Mouse (Mus musculus) cerebellum, adult 2 months (tissue): ENCODE measurements around the gene Krtap19-3. TPM values are rescaled to one million over a fixed set of nuclear protein-coding genes. Genes with fewer than 3 reads are reported as not detected.

Experiments used
- DNase-seq, 2 experiments: peaks; one replicate each; pipeline ENCODE4 v3.0.0; 2021
- H3K27ac ChIP-seq: fragments of 200-500 bp; 2 replicates; pipeline ENCODE4 v1.5.1; 2012; ENCODE audit warnings: low read length, control low read depth, inconsistent platforms; ENCODE audit not compliant: insufficient read depth
- H3K27me3 ChIP-seq: fragments of 200-500 bp; 2 replicates; pipeline ENCODE4 v1.6.1; 2012; ENCODE audit warnings: inconsistent platforms, mild to moderate bottlenecking, low read length, moderate library complexity; ENCODE audit not compliant: control insufficient read depth, insufficient read depth
- H3K4me1 ChIP-seq: fragments of 200-500 bp; 2 replicates; pipeline ENCODE4 v1.6.1; 2011; ENCODE audit warnings: low read length; ENCODE audit not compliant: control insufficient read depth, insufficient read depth
- H3K4me3 ChIP-seq: fragments of 200-500 bp; replicated peaks from 2 replicates; pipeline ENCODE3; 2011; ENCODE audit warnings: mild to moderate bottlenecking, low read depth, low read length, control low read depth; ENCODE audit not compliant: insufficient read depth
- CTCF ChIP-seq: fragments of 200-500 bp; IDR thresholded peaks from 2 replicates; pipeline ENCODE4 v1.5.1; 2011; ENCODE audit warnings: low read depth, mild to moderate bottlenecking, control low read depth, low read length, moderate library complexity, borderline replicate concordance; ENCODE audit not compliant: insufficient read depth
- POLR2A ChIP-seq: fragments of 200-500 bp; IDR thresholded peaks from 2 replicates; pipeline ENCODE4 v1.6.1; 2011; ENCODE audit warnings: low read length, control low read depth, borderline replicate concordance; ENCODE audit not compliant: insufficient read depth
- WGBS: fragments of 180-500 bp; shearing (Covaris S2); methylation state at CpG from one replicate; pipeline ENCODE4 v1.1.7; 2018; 5-methylcytosine and 5-hydroxymethylcytosine counted together
- polyA plus RNA-seq: library from polyadenylated mRNA; depleted of rRNA; stranded (reverse); fragments of >200 nt; gene quantifications from 2 replicates; pipeline ENCODE4 v1.2.3, GENCODE M21; 2012; rRNA removed

Krtap19-3 gene
- polyA plus RNA-seq, result not detected in 2 replicates

DNA sequence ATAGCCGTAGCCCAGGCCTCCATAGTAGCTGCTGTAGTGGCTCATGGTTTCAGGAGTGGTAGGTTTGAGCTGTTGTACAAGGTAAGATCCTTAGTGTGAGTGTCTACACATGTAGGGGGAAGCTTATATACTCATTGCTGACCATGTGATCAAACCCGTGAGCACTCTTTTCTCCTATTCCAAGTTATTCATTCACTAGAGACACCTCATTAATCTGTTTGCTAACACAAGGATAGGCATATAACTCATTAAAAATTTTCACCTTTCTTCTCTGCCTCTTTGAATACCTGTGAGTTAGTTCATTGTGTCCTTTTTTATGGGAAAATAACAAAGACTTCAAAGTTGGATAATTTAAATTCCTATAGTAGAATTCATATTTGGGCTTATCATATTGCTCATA lies at the start of gene Krtap19-3:
Krtap19-3 (minus strand) TSS at position 101 of the 400 bp plus-strand sequence.
- H3K4me1 ChIP-seq, result no peaks in the 10 kb centered on the region
- DNase-seq, result no peak
- H3K27ac ChIP-seq, result no peak within 1 kb of the TSS
- WGBS, result 94% methylated on average over 2 of the region's 2 CpGs
- TF ChIP-seq POLR2A (no peak), CTCF (no peak)
- H3K4me3 ChIP-seq, result no peak within 1 kb of the TSS
- H3K27me3 ChIP-seq, result no peaks in the 10 kb centered on the region

DNA sequence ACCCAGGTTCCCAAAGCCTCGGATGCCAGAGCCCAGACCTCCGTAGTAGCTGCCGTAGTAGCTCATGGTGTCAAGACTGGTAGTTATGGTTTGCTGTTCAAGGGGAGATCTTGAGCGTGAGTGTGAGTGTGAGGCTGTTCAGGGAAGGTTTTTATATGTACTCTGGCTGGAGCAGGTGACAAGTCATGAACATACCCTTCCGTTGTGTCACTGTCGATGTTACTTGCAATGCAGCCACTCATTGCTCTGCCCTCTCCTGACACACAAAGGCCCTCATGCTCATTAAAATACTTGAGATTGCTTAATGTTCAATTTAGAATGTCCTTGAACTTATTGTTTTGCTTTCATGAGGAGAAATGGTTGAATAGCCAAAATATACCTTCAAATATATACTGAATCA lies 18.5 kb upstream of the Krtap19-3 start, which contains the start of gene Krtap19-5:
Krtap19-5 (minus strand) TSS at position 101 of the 400 bp plus-strand sequence.
- no peak within 1 kb of the TSS for H3K4me3 ChIP-seq
- WGBS, result 95% methylated on average over 6 of the region's 6 CpGs
- H3K27ac ChIP-seq, result no peak within 1 kb of the TSS
- TF ChIP-seq POLR2A, result no peak
- no peak for TF ChIP-seq CTCF
- no peaks in the 10 kb centered on the region for H3K27me3 ChIP-seq
- H3K4me1 ChIP-seq, result no peaks in the 10 kb centered on the region
- DNase-seq, result no peak

DNA sequence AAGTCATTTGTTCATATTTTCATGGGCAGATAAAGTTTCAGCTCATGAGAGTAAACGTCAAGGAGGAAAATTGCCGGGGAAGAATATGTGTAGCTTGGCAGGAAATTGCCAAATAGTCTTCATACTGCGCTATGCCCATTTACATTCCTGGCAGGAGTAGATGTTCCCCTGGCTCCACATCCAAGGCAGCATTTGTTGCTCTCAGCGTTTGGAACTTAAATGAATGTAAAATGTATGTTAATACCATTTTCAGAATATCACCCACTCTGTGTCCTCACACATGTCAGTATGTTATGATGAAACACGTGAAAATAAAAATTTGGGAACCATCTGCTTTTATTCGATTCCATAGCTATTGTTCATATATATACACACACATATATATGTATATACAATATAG lies 9.0 kb upstream of the Krtap19-3 start:
- H3K4me3 ChIP-seq, result no peak overlapping the region
- TF ChIP-seq CTCF, result no peak
- TF ChIP-seq POLR2A, result no peak
- no peak overlapping the region for H3K27ac ChIP-seq
- H3K27me3 ChIP-seq, result no peaks in the 10 kb centered on the region
- no peak for DNase-seq
- no peaks in the 10 kb centered on the region for H3K4me1 ChIP-seq
- WGBS, result 69% methylated on average over 6 of the region's 6 CpGs

DNA sequence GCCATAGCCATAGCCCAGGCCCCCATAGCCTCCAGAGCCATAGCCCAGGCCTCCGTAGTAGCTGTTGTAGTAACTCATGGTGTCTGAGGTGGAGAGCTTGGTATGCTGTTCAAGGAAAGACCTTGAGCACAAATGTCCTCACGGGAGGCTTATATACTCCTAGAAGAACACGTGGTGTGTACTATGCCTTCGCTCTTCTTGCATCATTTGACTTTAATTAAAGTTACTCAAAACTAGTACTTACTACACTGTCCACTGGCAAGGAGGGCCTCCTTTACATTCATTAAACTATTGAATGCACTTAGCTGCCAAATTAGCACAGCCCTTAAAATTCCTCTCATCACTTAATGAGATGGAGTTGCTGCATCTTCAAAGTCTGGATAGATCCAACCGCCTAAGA lies 7.2 kb upstream of the Krtap19-3 start, which contains the start of gene Krtap19-4:
Krtap19-4 (minus strand) TSS at position 101 of the 400 bp plus-strand sequence.
- TF ChIP-seq CTCF (no peak), POLR2A (no peak)
- Histone ChIP-seq H3K27ac (no peak within 1 kb of the TSS), H3K4me3 (no peak within 1 kb of the TSS), H3K27me3 (no peaks in the 10 kb centered on the region), H3K4me1 (no peaks in the 10 kb centered on the region)
- no peak for DNase-seq
- WGBS, result 93% methylated on average over 5 of the region's 5 CpGs

DNA sequence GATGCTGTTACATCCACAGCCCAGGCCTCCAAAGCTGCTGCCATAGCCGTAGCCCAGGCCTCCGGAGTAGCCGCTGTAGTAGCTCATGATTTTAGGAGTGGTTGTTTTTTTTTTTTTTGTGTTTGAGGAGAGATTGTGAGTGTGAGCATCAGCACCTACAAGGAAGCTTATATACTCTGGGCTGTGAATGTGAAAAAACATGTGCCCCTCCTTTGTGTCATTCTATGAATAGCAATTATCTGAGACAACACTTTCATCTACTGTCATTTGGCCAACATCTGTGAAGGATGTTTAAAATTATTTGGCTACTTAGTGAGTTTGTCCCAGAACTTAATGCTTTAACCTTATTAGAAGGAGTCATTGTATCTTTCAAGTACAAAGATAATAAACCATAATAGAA lies 3.7 kb downstream of the Krtap19-3 start, which contains the start of gene Krtap19-2:
Krtap19-2 (minus strand) TSS at position 101 of the 400 bp plus-strand sequence.
- TF ChIP-seq POLR2A (no peak), CTCF (no peak)
- 96% methylated on average over 3 of the region's 3 CpGs for WGBS
- no peak within 1 kb of the TSS for H3K27ac ChIP-seq
- no peak within 1 kb of the TSS for H3K4me3 ChIP-seq
- DNase-seq, result no peak
- H3K27me3 ChIP-seq, result no peaks in the 10 kb centered on the region
- no peaks in the 10 kb centered on the region for H3K4me1 ChIP-seq

DNA sequence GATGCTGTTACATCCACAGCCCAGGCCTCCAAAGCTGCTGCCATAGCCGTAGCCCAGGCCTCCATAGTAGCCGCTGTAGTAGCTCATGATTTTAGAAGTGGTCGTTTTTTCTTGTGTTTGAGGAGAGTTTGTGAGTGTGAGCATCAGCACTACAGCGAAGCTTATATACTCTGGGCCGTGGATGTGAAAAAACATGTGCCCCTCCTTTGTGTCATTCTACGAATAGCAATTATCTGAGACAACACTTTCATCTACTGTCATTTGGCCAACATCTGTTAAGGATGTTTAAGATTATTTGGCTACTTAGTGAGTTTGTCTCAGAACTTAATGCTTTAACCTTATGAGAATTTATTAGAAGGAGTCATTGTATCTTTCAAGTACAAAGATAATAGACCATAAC lies 8.5 kb downstream of the Krtap19-3 start, which contains the start of gene Krtap19-1:
Krtap19-1 (minus strand) TSS at position 101 of the 400 bp plus-strand sequence.
- Histone ChIP-seq H3K27me3 (no peaks in the 10 kb centered on the region), H3K4me3 (no peak within 1 kb of the TSS), H3K27ac (no peak within 1 kb of the TSS), H3K4me1 (no peaks in the 10 kb centered on the region)
- no peak for DNase-seq
- TF ChIP-seq POLR2A (no peak), CTCF (no peak)
- 87% methylated on average over 6 of the region's 6 CpGs for WGBS

DNA sequence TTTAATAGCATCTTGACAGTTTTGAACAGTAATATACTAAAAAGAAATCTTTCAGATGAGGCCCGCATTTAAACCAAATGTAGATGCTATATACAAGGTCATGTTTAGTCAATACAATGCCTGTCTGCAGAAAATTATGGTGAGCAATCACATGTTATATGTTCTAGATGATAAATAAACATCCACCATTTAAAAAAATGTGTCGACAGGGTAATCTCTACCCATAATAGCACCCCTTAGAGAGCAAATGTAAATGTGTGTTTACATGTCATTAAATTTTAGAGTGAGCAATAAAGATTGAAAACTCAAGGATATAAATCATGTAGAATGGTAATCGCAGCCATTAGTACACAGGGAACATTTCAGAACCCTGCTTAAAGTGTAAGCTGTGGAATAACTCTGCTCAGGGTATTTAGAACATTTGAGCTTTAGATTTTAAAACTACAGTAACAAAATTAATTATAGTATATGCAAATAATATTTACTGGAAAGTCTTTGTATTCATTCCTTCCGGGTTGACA lies 12.9 kb downstream of the Krtap19-3 start:
- Histone ChIP-seq H3K4me1 (no peaks in the 10 kb centered on the region), H3K4me3 (no peak overlapping the region), H3K27ac (no peak overlapping the region), H3K27me3 (no peaks in the 10 kb centered on the region)
- 94% methylated on average over 4 of the region's 4 CpGs for WGBS
- no peak for TF ChIP-seq CTCF
- no peak for TF ChIP-seq POLR2A
- DNase-seq, result no peak

DNA sequence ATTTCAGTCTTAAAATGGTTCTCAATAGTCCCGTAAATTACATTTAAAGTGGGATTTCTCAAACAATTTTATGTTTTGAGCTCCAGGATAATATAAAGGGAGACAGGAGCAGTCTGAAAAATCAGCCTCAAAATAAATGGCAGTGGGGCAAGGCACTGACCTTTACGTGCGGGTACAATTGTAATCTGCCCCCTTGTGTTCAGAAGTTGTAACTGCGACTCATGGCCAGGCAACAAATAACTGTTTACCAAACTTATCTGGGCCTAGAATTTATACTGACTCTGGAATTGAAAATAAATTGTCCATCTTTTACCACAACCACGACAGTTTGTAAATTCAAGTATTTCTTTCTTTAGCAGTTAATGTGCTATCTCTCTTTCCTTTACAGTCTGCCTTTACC lies 26.4 kb downstream of the Krtap19-3 start:
- DNase-seq, result peak; percentile 5 to 11
- WGBS, result 11% methylated on average over 5 of the region's 5 CpGs
- no peaks in the 10 kb centered on the region for H3K27me3 ChIP-seq
- TF ChIP-seq CTCF (peak; percentile 56), POLR2A (no peak)
- H3K27ac ChIP-seq, result no peak overlapping the region
- no peak overlapping the region for H3K4me3 ChIP-seq
- H3K4me1 ChIP-seq, result no peaks in the 10 kb centered on the region
